Mouse (Mus musculus): ENCODE results near the gene Wwox. TPM values are rescaled to one million over a fixed set of nuclear protein-coding genes. Genes with fewer than 3 reads are reported as not detected.
"Not testable (repeated sequence)": the region's sequence is repeated elsewhere in the genome, so short reads cannot be mapped to it uniquely, and the experiment has no call there.

Gene Wwox
- total RNA-seq, 2 experiments from 2014 or later: 12.5 to 12.9 TPM

GRCm38 (mm10) chr8:114825460-114825859 is 386.0 kb downstream of the Wwox start:
- DNase-seq: no peak

GRCm38 (mm10) chr8:114826991-114827390 is 387.5 kb downstream of the Wwox start:
- intact Hi-C loops (cut with DNase I): no loop called here
- DNase-seq: peak; percentile 17

More at GRCm38 (mm10) chr8:114825460-114825859, 386.0 kb downstream of the Wwox start:
- intact Hi-C loops (cut with DNase I): no loop called here

GRCm38 (mm10) chr8:114827810-114828209 is 388.4 kb downstream of the Wwox start:
- DNase-seq; intact Hi-C loops (cut with DNase I): not testable (repeated sequence)

- no peak for DNase-seq
- intact Hi-C loops (cut with DNase I): no loop called here
Observed at GRCm38 (mm10) chr8:114831595-114831994, 392.1 kb downstream of the Wwox start.

GRCm38 (mm10) chr8:114832251-114832774 is 392.9 kb downstream of the Wwox start:
- intact Hi-C loops (cut with DNase I): no loop called here
- DNase-seq: no peak

- intact Hi-C loops (cut with DNase I): no loop called here
- DNase-seq: peak; percentile 32
Observed at GRCm38 (mm10) chr8:114834730-114835129, 395.3 kb downstream of the Wwox start.

DNA sequence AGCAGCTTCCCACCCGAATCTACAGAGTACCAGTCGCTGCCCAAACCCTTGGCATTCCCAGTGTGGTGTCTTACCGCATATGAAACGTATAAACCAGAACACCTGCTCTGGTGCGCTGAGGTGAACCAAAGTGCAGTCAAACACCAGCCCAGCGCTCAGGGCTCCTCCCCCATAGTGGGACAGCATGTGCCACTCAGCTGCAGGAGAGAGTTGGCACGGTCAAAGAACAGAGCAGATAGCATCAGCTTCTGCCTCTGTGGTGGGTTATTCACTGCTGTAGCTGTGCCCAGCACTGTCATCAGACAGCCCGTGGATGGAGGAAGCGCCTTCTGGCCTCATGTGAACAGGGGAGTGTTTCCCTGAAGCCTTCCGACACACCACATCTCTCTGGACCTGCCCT is 400.5 kb downstream of the Wwox start:
- intact Hi-C loops (cut with DNase I): no loop called here
- no peak for DNase-seq

DNA sequence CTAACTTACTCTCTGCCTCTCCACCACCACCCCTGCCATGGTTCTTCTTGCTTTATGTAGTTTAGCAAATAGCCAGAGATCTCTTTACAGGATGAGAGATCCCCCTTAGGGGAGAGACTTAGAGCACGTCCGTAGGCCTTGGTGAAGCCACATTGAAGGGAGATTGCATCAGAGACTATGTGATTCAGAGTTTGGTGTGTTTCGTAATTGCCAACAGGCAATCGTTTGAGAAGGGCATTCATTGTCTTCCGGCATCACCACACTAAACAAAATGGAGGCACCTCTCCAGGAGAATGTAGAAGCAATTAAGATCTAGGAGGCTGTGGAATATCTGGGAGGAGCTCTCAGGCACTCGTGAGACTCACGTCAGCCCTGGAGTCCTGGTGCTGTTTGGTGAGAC is 408.2 kb downstream of the Wwox start:
- intact Hi-C loops (cut with DNase I): no loop called here

GRCm38 (mm10) chr8:114849461-114849860 is 410.0 kb downstream of the Wwox start:
- no peak for DNase-seq
- intact Hi-C loops (cut with DNase I): no loop called here

More for the DNA sequence above, 408.2 kb downstream of the Wwox start:
- no peak for DNase-seq

DNA sequence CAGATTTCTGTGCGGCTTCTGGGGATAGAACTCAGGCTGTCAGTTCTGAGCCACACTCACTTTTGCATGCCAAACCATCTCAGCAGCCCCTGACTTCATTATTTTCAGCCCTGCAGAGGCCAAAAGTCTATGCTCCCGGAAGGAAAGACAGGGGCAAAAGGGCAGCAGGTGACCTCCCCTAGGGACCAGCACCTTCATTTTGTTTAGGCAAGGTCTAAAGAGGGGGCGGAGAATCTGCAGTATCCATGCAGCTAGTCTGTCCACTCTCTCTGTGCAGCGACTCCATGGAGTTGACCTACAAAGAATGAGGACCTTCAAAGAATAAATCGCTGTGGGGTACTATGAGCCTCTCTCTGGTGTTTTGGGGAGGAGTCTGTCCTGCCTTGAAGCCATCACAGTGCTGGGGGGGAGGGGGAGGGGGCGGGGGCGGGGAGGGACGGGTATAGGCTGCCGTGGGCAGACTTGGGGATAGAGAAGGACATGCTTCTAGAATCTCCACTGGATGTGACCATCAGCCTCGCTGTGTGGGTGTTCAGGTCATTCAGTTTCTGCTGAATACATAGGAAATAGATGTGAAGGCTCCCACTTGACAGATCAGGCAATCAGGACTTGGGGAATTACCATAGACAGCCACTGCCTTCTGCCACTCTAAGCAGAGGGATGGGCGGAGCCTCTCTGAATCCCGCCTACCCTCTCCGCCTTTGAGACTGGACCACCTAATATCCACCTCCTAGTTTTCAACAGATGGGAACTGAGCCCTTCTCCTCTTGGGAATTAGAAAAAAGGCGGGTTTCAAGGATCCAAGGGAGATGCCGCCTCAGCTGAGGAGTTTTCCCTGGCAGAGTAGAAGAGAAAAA is 410.8 kb downstream of the Wwox start:
- peak; percentile 11 for DNase-seq
- intact Hi-C loops (cut with DNase I): no loop called here

GRCm38 (mm10) chr8:114853765-114854164 is 414.3 kb downstream of the Wwox start:
- intact Hi-C loops (cut with DNase I): no loop called here
- DNase-seq: no peak

GRCm38 (mm10) chr8:114855833-114856232 is 416.4 kb downstream of the Wwox start:
- intact Hi-C loops (cut with DNase I): no loop called here
- no peak for DNase-seq

GRCm38 (mm10) chr8:114865911-114866310 is 426.5 kb downstream of the Wwox start:
- no peak for DNase-seq
- intact Hi-C loops (cut with DNase I): no loop called here

GRCm38 (mm10) chr8:114869321-114869720 is 429.9 kb downstream of the Wwox start:
- intact Hi-C loops (cut with DNase I): no loop called here
- DNase-seq: no peak

GRCm38 (mm10) chr8:114870410-114870809 is 431.0 kb downstream of the Wwox start:
- intact Hi-C loops (cut with DNase I): no loop called here
- DNase-seq: no peak

DNA sequence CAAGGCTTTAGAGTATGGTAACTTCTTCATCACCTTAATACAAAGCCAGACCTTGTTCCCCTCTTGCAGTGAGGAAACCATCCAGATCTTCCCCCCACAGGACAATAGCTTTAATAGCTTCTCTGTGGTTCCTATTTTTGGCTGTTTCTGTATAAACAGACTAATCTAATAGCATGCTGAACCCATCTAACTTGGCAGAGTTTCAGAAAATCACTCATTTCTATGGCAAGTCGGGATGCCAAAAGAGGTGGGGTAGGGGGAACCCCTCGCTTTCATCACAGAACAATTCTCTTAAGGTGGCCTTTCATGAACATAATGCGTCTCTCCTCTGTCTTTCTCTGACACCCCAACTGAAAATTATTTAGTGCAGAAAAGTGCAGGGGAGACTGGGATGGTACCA is 433.0 kb downstream of the Wwox start:
- intact Hi-C loops (cut with DNase I): no loop called here
- no peak for DNase-seq

GRCm38 (mm10) chr8:114875161-114875560 is 435.7 kb downstream of the Wwox start:
- intact Hi-C loops (cut with DNase I): no loop called here
- no peak for DNase-seq

DNA sequence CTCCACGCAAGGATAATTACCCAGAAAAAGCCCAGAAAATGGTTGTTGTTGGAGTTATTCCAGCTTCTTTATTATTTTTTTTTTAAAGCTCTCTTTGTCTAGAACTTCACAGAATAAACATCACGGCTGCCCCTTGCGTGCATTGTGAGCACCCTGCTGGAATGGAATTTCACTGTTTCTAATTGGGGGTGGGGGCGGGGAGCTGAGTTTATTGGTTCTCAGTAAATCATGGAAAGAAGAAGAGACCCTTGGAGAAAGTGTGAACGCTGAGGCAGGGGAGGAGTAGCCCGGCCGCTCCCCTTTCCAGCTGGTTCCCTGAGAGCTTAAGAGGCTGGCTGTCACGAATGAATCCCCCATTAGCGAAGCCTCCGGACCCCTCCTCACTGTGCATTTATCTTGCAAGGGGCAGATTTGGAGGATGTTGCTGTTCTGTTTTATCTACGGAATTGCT is 436.7 kb downstream of the Wwox start:
- DNase-seq: no peak
- intact Hi-C loops (cut with DNase I): no loop called here

GRCm38 (mm10) chr8:114876696-114877206 is 437.3 kb downstream of the Wwox start:
- intact Hi-C loops (cut with DNase I): no loop called here
- no peak for DNase-seq

GRCm38 (mm10) chr8:114877234-114877633 is 437.8 kb downstream of the Wwox start:
- intact Hi-C loops (cut with DNase I): no loop called here
- no peak for DNase-seq

- intact Hi-C loops (cut with DNase I): no loop called here
- DNase-seq: no peak
Observed at GRCm38 (mm10) chr8:114878449-114879276, 439.2 kb downstream of the Wwox start.
